Mouse (Mus musculus) T-helper 2 cell (primary cell): ENCODE results near the gene Rnase1.
"Not testable (repeated sequence)": the region's sequence is repeated elsewhere in the genome, so short reads cannot be mapped to it uniquely, and the experiment has no call there.

Experiments used
- in situ Hi-C: fragments of 300-600 bp; cut with MboI, MseI; formaldehyde crosslinking; loops from one replicate; pipeline ENCODE4 v1.15.1; 2025; ENCODE audit warnings: high pct_unique_total_duplicates

Rnase1 gene

DNA sequence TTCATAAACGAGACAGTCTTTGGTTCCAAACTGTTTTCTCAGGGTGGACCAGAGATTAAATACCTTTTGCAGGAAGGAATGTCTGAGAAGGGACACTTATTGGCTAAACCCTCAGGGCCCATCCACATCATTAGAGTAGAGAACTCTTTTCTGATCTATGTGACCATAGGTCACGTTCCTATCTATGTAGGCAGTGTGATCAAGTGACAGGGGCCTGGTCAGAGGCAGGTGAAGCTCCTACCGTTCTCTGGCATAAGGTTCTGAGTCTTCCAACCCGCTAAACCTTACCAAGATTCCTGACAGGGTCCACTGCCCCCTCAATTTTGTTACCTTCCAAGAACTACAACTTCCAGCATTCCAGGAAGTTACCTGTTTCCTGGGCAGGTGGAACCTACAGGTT, 4.5 kb downstream of the Rnase1 start:
- in situ Hi-C loops: no loop called here

- in situ Hi-C loops: no loop called here
Measured at GRCm38 (mm10) chr14:51140342-51140741, 6.2 kb downstream of the Rnase1 start.

- in situ Hi-C loops: no loop called here
Measured at GRCm38 (mm10) chr14:51132372-51132771, 14.2 kb downstream of the Rnase1 start.

- in situ Hi-C loops: no loop called here
Measured at GRCm38 (mm10) chr14:51131086-51131815, 15.3 kb downstream of the Rnase1 start.

DNA sequence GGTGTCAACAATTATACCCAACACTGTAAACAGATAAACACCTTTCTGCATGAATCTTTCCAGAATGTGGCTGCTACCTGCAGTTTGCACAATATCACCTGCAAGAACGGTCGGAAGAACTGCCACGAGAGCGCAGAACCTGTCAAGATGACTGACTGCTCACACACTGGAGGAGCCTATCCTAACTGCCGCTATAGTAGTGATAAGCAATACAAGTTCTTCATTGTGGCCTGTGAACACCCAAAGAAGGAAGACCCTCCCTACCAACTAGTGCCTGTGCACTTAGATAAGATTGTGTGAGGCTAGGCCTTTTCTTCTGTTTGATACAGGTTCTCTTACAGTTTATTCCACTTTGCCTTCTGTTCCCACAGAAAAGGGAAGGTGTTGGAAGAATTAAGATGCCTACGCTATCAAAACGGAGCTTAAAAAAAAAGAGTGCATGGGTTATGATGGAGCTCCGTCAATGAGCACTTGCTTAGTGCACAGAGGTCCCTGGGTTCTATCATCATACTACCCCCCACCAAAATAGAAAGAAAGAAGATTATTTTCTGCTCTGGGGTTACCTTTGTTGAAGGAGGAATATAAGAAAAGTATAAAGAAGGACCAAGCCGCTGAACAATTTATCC, 16.2 kb downstream of the Rnase1 start:
- in situ Hi-C loops: no loop called here

GRCm38 (mm10) chr14:51129624-51129975, 17.0 kb downstream of the Rnase1 start:
- in situ Hi-C loops: no loop called here

GRCm38 (mm10) chr14:51128775-51129623, 17.6 kb downstream of the Rnase1 start:
- in situ Hi-C loops: no loop called here

DNA sequence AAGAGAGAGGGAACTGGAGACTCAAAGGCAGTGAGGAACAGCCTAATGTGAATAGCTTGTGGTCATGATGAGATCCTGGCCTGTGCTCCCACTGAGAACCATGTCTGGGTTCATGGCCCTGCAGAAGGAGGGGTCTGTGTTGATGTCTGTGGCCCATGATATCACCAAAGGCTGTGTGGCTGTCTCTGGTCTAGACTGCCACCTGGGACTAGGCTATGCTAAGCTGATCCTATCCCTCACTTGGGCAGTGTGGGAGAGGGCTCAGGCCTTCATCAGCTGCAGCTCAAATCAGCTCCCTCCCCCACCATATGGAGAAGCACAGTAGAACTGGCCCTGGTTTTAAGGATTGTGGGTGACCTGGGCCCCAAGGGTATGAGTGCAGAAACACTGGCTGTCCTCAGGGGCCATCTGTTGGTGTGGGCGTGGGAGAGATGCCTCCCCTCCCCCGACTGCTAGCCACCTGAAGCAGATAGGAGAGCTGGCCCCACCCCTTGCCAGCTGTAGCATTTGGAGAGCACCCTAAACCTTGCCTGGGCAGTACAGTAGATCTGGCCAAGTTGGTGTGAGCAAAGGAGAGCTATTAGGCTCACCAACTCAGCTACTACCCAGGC, 18.8 kb downstream of the Rnase1 start:
- in situ Hi-C loops: no loop called here

- in situ Hi-C loops: no loop called here
Measured at GRCm38 (mm10) chr14:51125684-51126083, 20.9 kb downstream of the Rnase1 start.

DNA sequence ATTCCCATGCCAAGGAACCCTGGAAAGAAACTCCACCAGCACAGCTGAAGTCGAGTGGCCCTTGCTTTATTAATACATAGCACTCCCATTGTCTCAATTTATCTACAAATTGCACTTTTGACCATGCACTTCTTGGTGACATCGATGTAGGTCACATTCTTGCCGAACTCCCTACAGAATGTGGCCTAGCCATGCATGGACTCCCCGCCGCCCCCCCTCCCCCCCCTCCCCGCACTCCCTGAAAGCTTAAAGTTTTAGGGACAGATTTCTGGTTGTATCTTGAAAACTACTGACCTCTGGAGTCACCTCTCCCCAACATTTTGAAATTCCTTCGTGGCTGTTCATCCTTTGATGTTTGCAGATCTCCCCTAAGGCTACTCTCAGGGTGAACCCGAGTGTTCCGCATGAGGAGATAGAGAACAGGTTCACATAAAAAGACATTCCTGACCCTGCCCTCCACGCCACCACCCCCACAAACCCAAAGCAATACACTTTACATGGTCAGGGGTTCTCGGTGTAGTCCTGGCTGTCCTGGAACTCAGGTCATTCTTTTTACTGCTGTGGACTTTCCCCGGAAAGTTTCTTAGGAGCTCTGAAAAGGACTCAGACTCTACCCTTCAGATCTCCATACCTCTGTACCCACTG, 32.5 kb downstream of the Rnase1 start, which contains the start of gene Eddm3b:
Gene Eddm3b, plus strand, starts transcription at position 511 of the 645 bp plus-strand sequence.
- in situ Hi-C loops: no loop called here

DNA sequence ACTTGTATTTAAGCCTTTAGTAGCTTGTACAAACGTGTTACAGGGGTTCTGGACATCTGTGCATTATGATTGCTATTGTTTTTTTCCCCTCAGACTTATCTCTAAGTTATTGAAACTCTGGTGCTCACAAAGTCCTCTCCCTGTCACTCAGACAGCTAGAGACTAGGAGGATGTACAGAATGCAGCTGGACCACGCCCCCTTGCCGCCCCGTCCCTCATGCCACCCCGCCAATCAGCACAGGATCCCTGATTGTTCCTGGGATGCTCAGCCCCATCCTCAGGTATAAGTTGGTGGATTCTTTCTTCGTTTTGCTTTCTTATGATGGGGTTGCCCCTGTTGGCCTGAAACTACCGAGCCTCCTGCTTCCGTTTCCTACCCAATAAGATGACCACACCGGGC, 33.1 kb downstream of the Rnase1 start:
- in situ Hi-C loops: no loop called here

- in situ Hi-C loops: no loop called here
Measured at GRCm38 (mm10) chr14:51111966-51112365, 34.6 kb downstream of the Rnase1 start.

GRCm38 (mm10) chr14:51106449-51106967, 40.1 kb downstream of the Rnase1 start:
- in situ Hi-C loops: loop anchor here (10.0 kb wide), 1 partner anchor 158 kb away; no protein-coding TSS in a partner anchor

- in situ Hi-C loops: loop anchor here (10.0 kb wide), 1 partner anchor 160 kb away; no protein-coding TSS in a partner anchor
Measured at GRCm38 (mm10) chr14:51104366-51104765, 42.2 kb downstream of the Rnase1 start.

DNA sequence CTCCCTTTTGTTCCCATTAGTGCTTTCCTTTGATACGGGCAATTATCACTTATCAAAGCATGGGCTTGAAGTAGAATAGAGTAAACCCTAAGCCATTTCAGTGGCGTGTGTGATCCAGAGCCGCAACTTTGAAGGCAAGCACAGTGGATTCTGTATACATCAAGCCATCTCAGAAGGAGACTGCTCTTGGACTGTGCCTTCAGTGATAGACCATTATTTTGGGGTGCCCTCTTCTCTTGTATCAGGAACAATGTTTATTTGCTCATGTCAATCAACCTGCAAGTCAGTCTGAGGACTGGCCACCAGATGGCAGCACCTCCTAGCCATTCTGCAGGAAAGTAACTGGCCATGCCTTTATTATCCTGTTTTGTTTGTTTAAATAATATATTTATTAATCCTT, 43.4 kb downstream of the Rnase1 start:
- in situ Hi-C loops: loop anchor here (10.0 kb wide), 1 partner anchor 162 kb away; no protein-coding TSS in a partner anchor

GRCm38 (mm10) chr14:51101284-51101683, 45.3 kb downstream of the Rnase1 start:
- in situ Hi-C loops: loop anchor here (10.0 kb wide), 1 partner anchor 164 kb away; no protein-coding TSS in a partner anchor

- in situ Hi-C loops: no loop called here
Measured at GRCm38 (mm10) chr14:51098921-51099320, 47.7 kb downstream of the Rnase1 start.

DNA sequence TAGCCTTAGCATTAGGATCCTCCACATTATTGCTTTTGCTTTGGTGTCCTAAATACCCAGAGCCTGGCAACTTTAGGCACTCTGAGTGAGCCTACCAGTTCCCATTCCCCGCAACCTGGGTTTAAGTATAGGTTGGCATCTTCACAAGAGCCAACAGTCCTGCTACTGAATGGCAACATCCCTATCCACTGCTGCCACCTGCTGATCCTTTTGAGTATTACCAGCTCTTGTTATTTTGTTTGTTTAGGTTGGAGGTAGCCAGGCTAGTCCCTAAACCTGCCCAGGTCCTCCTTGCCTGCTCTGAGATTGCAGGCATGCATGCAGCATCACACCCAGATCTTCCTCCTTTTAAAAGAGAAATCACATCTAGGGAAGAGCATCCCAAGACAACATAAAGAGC, 48.3 kb downstream of the Rnase1 start:
- in situ Hi-C loops: not testable (repeated sequence)

- in situ Hi-C loops: no loop called here
Measured at GRCm38 (mm10) chr14:51095736-51096524, 50.7 kb downstream of the Rnase1 start.
